Mouse (Mus musculus) cerebellum, adult 9-11 months (tissue): ENCODE results near the gene Lemd2.

Experiments
- DNase-seq: peaks from one replicate; pipeline ENCODE4 v3.0.0; 2022

The Lemd2 gene

DNA sequence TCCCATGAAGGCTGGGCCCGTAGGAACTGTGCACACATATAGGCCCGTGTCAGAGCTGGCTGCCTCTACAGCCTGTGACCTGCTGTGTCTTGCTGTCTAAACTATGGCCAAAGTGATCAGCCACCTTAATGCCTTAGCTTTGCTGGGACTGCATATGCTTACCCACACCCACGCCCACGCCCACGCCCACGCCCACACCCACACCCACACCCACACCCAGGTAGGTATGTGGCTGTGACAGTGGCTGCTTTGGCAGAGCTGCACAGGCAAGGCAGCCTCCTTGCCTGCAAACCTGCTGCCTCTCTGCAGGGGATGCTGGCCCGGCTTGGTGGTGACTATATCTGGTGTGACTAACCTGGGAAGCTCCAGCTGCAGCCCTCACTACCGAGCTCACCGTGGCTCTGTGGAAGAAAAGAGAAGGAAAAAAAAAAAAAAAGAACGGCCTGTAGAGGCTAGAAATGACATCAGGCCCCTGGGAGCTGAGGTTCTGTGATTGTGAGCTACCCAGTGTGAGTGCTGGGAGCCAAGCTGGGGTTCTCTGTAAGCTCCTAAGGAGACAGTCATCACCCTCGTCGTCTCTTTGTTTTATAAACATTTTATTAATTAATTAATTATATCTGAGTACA lies 20.5 kb downstream of the Lemd2 start:
- DNase-seq: no peak

DNA sequence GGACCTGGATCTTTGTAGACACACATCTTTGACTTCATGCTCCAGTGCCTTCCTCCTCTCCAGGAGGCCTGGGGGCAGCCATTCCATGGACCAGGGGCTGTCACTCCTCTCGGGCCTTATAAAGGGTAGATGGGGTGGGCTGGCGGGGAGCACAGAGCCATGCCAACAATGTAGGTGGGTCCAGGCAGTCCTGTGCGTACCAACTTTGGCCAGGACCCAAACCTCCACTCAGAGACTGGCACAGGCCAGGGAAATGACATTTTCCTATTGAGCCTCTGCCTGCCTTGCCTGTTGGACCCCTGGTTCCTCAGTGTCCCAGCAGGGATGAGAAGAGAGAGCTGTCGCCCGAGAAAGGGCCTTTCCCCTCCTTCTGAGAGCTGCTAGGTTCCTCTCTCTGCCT lies 21.9 kb downstream of the Lemd2 start:
- no peak for DNase-seq

DNA sequence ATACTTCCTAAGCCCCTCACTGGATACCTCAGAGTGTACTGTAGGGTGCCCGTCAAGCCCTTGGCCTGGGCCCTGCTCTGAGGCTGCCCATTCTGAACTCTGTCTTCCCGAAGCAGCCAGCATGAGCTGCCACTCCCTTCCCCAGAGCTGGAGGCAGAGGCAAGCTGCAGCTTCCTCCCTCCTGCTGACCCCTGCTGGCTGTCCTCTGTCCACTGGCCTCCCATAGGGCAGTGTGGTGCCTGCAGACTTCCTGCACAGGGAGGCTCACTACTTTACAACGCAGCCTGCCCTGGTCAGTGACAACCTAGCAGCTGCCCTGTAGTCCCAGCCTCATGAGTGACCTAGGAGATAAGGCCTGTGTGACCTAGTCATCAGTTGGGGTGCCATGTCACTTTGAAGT lies 22.6 kb downstream of the Lemd2 start:
- DNase-seq: no peak

DNA sequence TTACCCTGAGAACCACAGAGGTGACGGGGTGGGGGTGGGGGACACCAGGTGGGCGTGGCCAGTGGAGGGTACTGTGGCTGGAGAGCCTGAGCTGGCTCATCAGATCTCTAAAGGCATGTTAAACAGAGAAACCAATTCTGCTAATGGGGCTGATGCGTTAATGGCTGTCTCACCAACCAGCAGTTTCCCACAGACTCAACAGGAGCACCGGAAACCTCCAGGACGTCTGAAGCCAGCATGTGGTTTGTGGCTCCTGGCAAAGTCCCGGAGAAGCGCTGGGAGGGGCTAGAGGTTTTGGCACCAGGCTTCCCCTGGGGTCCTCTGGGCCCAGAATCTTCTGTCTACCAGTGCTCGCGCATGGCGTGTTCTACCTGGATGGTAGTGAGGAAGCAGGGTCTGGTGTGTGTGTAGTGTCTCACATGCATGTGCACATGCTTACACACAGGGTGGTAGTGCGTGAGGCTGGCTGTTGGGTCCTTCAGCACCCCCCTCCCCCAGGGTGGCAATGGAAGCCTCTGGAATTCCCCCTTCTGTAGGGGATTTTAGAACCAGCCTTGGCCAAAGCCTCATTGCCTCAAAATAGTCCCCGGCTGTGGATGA lies 24.5 kb downstream of the Lemd2 start:
- DNase-seq: no peak

DNA sequence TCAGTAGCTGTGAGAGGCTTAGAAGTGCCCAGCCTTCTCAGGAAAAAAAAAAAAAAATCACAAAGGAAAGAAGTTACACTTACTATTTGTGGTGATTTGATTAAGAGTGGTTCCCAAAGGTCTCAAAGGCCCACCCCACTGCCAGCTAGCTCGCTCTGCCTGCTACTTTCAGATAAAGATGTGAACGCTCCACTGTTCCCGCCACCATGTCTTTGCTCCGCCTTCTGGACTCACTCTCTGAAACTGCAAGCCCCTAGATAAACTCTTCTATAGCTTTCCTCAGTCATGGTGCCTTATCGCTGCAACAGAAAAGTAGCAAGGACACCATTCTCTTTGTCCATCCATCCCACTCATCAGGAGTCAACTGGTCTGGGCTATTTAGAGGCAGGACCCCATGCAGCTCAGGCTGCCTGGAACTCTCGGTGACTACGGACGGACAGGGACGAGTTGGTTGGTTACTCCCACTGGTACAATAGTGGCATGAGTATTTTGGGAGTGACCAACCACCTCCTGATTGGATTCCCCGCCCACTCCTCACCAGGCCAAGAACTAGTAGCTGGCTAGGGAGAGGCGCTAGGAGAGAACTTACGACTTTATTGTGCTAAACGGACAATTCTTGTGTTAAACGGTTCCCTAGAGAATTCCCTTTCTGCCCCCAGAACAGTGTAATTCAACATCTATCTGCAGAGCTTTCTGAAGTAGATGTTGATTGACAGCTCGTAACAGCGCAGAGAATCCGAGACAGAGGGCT lies 25.7 kb downstream of the Lemd2 start:
- no peak for DNase-seq

DNA sequence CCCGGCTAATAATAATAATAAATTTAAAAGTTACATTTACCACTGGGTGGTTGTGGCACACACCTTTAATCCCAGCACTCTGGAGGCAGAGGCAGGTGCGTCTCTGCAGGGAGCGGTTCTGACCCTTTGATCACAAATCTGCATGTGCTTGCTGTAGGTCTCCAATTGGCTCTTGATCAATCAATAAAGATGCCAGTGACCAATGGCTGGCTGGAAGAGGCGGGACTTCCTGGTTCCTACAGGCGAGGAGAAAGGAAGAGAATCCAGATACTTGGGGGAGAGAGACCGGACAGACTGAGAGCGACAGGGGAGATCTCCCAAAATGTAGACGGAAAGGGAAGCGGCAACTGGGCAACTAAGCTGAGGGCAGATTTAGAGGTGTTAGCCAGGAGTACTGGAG lies 26.2 kb downstream of the Lemd2 start:
- no peak for DNase-seq

DNA sequence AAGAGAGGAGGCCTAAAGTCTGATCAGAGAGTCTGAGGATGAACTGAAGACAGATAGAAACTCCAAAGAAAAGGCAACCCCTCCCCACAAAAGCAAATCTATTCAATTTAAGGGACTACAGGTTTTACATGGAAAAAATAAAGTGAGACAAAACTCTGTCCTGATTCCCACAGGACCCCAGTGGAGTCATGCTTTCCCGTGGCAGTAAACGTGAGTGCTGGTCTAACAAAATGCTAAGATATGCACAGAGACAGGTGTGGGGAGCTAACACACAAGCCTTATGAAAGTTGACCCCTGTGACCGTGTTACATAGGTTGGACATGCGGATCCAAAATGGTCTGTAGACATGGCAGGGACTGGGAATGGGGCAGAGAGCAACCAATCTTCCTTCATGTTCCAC lies 27.5 kb downstream of the Lemd2 start:
- no peak for DNase-seq

DNA sequence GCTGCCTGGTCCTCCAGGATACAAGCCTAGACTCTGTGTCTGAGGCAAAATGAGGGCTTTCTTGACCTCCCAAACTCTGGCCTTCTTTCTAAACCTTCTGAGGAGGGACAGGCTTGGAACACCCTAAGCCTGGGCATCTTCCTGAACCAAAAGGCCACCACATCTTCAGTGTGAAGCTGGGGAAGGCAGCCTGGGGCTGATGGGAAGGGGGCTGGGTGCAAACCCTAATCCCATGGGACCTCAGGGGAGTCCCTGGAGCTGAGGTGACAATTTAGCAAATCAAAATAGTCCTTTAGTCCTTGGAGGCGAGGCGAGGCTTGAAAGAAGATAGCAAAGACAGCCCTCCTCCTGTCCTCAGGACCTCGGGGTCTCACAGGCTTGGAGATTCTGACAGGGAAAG lies 28.0 kb downstream of the Lemd2 start:
- DNase-seq: no peak

DNA sequence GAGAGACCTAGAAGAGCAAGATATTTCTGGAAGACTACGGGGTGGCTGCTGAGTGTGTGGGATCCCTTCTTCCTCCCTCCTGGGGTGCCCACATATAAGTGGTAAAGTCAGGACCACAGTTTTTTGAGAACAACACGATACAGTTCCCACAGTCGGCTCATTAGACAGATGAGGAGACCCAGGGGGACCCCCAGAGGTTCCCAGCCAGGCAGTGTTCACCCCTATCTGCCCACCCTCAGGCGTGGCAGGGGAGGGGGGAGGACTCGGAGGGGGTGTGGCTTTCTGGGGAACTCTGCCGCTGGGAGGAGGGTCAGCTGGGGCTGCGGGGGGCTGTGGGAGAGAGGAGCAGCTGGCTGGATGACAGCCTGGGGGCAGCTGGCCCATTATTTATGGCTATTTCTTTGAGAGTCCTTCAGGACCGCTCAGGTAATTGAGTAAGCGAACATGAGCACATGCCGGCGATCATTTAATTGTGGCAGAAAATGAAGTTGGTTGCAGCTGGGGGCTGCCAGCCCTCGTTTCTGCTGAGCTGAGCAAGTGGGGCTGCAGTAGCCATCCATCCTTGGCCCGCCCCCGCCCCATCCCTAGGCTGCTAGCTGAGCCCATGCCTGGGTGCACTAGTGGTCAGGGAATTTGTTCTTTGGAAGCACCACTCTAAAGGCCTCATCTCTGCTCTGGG lies 28.9 kb downstream of the Lemd2 start:
- DNase-seq: no peak

DNA sequence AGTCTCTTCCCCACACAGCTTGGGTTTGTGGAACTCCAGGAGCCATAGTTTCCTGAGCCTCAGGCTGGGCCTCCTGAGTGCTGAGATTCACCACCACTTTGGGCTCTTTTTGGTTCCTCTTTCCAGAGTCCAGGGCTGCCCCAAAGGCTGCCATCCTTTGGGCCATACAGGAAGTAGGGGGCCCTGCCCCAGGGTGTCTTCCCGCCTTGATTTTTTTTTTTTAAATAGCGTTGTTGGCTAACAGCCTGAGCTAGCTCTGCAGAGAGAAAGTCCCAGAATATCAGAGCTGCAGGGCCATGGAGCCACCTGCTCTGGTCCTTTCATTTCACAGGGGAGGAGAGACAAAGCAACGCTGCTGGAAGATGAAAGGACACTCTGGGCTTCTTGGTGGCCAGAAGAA lies 30.6 kb downstream of the Lemd2 start:
- no peak for DNase-seq

DNA sequence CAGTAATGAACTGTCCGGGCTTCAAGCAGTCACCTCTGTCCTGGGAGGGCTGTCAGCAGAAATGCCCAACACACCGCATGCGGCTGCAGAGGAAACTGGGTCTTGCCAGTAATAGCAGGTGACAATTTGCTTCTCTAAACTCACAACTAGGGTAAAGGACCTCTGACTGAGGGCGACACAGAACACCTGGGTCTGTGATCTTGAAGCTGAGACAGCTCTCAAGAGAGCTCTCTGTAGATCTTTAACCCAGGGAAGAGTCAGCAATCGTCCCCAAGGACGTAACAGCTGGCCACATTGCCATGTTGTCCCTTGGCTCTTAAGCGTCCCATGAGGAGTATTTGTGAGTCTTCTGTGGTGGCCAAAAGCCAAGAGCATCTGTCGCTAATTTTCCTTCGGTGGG lies 31.8 kb downstream of the Lemd2 start:
- no peak for DNase-seq

DNA sequence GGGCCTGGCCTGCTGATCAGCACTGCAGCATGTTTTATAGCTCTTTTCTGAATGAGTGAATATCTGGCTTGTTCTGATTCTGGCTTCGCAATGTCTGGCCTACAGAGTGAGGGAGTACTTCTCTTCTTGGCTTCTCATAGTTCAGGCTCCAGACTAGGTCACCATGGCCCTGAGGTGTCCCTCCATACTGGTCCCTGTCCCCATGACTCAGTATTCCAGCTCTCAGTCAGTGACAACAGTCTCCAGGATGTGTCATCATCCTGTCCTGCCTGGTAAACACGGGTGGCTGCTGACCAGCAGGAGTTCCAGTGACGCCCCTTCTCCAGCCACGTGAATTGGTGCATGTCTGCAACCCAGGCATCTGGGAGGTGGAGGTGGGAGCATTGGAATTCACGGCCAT lies 33.1 kb downstream of the Lemd2 start:
- DNase-seq: no peak

DNA sequence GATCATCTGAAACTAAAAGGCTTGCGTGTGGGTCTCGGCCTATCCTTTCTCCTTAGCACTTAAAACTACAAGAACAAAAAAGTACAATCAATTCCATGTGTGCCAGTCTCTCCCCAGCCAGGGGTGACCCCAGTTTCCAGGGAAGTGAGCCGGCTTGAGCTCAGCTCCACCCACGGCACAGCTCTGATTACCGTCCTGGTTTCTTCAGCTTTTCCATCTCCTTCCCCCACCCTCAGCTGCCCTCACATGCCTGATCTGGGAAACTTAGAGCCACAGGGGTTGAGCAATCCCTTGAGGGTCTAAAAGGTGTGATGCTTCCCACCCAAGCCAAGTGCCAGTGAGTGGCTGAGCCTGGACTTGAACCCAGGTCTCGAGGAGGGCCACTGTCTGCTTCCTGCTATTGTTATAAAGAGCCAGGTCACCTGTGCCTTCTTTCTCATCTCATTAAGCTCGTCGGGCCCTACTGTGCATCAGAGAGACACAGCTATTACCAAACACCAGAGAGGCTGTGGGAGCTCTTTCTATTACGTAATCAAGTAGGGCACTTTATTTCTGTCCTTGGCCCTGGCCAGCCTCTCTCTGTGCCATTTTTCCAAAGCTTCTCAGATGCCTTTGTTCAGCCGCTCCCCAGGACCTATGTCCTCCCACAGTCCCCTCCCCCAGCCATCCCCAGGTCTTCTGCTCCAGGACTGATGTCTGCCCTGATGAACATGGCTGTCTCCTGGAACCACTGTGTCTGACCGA lies 34.1 kb downstream of the Lemd2 start:
- peak; percentile 49 for DNase-seq

DNA sequence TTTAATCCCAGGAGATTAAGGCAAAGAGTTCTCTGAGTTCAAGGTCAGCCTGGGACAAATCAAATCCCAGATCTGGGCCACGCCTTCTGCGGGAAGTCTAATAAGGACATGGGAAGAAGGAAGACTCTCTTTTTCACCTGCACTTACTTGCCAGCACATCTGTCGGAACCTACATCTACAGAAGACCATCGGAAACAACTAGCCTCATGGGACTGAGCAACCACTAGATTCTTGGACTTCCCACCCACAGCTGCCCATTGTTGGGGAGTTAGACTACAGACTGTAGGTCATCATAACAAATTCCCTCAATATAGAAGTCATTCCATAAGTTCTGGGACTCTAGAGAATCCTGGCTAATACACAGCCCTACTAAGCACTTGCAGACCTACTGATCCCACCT lies 35.7 kb downstream of the Lemd2 start:
- no peak for DNase-seq

DNA sequence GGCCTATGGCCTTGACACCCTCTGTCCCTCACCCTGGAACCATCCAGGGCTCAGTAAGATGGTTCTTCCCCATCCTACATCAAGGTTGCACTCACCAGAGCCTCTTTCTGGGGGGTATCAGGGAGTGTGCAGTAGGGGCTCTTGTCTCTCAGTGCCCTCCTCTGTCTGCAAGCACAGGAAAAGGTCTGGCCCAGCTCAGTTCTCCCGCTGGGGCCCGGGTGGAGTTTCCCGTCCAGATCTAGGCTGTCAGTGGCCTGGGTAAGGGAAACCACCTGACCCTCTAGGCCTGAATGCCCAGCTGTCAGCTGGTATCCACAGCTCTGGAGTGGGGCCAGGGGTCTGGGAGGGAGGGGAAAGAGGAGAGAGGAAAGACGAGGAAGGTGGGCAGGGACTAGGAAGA lies 36.7 kb downstream of the Lemd2 start, which contains the start of gene Ip6k3:
Ip6k3 (minus strand) TSS at position 251 of the 400 bp plus-strand sequence.
- DNase-seq: no peak

DNA sequence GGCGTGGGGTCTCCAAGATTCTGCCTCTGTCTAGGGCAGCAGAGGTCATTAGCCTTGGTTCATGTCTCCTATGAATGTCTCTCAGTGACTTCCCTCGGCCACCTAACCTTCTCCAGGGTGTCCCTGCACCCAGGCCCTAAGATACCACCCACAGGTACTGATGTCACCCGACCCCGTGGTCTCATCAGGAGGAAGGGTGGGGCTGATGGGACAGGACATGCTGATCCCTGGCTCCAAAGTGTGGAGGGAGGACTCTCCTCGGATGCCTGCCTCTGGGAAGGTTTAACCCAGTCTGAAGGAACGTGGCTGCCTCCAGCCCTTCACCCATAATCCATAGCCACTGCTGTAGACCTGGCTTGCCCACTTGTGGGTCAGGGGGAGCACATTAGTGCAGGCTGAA lies 37.4 kb downstream of the Lemd2 start:
- DNase-seq: no peak

DNA sequence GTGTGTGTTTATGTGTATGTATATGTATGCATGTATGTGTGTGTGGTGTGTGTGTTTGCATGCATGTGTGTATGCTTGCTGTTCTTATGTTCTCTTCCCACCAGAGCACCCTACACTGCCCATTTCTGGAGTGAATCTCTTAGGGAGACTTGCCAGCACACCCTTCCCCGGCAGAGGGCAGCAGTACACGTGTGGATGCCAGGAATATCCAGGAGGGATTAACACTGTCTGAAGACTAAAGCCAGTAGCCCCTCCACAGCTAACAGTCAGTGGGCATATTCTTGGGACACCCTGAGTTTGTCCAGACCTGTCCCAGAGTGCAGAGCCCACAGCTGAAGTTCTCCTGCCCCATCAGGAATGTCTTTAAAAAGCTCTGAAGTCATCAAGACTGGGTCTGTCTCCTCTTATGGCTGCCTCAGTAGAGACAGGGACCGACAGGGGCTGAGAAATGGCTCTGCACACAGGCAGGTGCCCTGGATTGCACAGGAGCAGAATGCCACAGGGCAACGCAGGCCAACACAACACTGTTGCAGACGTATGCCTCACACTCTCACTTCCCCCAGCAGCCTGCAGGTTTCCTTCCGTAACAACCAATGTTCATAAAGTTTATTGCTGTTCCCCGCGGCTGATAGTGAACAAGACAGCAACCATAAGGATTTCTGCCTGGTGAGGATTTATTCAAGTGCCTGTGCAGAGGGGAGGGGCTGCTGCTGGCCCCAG lies 39.1 kb downstream of the Lemd2 start:
- peak; percentile 53 for DNase-seq

DNA sequence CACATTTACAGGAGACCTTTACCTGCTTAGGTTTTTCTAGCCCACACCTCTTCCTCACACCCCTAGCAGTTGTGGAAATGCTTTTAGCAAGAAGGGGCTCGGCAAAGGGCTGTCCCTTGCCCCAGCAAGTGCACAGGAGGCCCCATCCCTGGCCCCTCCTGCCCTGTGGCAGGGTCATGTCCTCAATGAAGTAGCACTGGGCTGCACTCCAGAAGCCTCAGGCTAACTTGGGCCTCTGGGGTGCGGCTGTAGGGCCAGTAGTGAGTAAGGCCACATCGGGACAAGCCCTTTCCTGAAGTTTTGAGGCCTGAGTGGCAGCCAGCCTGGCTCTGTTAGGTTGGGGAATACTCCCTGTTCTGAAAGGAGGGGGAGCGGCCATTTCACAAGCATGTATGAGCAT lies 43.4 kb downstream of the Lemd2 start:
- no peak for DNase-seq

DNA sequence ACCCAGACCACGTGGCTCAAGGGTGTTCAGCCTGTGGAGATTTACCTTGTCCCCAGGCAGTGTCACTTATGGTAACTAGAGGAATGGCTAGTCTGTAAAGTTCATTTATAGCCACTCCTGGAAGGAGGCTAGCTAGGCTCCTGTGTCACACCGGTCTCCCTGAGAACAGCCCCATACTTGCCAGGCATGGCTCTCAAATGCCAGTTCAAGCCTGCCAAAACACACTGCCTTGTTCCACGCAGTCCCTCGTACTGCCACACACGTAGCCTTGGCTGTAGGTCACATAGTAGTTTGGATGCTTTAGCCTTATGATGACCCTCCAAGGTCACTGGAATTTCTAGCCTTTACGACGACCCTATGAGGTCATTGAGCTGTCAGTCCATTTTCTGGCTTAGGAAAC lies 45.1 kb downstream of the Lemd2 start:
- DNase-seq: no peak

DNA sequence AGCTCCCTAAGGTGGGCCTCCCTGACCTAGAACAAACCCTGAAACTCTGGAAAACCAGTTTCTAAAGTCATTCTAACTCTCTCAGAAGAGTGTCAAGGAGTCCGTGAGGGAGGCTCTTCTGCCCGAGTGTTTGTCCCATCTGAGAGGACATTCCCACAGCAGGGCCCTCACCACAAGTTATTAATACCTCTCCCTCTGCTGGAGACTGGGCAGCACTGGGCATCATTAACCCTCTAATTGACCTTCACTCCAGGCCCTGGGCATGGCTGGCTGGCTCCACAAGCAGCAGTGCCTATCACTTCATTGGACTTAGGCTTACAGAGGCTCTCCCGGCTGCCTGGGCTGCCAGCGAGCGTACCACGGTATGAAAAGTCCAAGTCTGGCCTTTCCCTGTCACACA lies 45.8 kb downstream of the Lemd2 start:
- DNase-seq: no peak

DNA sequence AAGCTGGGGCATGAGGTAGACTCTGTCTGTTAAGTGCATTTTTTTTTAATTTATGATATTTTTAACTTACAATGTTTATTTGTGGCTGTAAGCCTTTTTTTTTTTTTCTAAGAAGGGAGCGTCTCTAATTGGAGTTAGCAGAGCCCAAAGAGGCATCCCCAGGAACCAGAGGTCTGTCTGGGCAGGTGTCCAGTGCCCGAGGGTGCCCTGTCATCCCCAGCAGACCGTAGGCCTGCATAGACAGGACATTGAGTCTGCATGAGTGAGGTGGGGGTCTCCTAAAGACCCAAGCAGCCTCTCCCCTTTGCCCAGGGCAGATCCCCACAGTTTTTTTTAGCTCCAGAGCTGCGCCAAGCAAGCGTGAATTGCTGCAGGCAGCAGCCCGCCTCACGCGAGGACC lies 48.5 kb downstream of the Lemd2 start:
- DNase-seq: no peak

DNA sequence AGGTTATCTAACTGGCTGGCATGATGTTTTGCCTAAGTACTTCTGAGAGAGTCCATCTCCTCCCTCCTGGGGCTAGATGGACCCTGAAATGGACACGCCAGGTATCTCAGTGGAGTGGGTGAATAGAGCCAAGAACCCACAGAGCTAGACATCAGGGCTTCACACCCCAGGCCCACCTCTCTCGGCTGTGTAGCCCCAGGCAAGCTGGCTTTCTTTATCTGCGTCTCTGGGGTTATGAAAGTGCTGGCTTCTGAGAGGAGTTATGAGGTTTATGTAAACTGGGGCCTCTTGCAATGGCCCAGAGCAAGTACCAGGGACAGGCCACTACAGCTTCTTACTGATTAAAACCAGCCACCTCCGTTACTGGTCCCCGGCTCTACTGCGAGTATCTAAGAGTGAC lies 49.4 kb downstream of the Lemd2 start:
- DNase-seq: no peak

DNA sequence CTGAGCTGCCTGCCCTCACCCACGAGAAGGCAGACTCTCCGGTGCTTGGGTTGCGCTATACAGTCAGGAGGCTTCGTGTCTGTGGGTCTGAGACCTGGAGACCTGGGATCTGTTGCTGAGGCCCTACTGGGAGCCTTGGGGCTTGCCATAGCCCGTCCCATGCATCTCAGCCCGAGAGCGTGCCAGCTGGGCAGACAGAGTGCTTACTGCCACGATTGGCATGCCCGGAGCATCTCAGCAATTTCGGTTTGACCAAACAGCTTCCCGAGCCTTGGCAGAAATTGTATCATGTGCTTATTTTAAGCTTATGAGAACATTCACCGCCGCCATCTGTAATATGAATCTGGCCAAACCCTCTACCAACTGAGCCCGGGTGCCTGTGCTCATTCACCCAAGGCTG lies 50.0 kb downstream of the Lemd2 start:
- DNase-seq: peak; percentile 82
